Mouse (Mus musculus): Measurements from ENCODE around the gene Hist1h2bg.

GRCm38 (mm10) chr13:23576906-23577639, 5.9 kb downstream of the Hist1h2bg start:
- no peak for TF ChIP-seq CTCF (IDR thresholded peaks at IDR 0.05; ENCODE audit: control insufficient read depth, insufficient read depth, insufficient read length)
- TF ChIP-seq MYOG (IDR thresholded peaks at IDR 0.05; ENCODE audit: control insufficient read depth, extremely low read depth, insufficient read length): no peak
- TF ChIP-seq CEBPB (IDR thresholded peaks at IDR 0.05; ENCODE audit: low read depth): no peak
- TF ChIP-seq MAX (IDR thresholded peaks at IDR 0.05): no peak
- no peak for TF ChIP-seq USF1 (IDR thresholded peaks at IDR 0.05; ENCODE audit: low read depth)
- no peak for TF ChIP-seq MYOD1 (IDR thresholded peaks at IDR 0.05; ENCODE audit: control insufficient read depth, insufficient read length, low read depth)

Data from C2C12 (cell line).